Mouse (Mus musculus) induced T-regulatory cell, adult 2 months (primary cell): ENCODE results near the gene Gtdc1.

ENCODE experiments used
- DNase-seq: peaks from one replicate; pipeline ENCODE4 v3.0.0-alpha.2; 2012; ENCODE audit warnings: low read depth

The Gtdc1 gene

GRCm38 (mm10) chr2:44525187-44525919 is 402.1 kb downstream of the Gtdc1 start:
- DNase-seq, result no peak

DNA sequence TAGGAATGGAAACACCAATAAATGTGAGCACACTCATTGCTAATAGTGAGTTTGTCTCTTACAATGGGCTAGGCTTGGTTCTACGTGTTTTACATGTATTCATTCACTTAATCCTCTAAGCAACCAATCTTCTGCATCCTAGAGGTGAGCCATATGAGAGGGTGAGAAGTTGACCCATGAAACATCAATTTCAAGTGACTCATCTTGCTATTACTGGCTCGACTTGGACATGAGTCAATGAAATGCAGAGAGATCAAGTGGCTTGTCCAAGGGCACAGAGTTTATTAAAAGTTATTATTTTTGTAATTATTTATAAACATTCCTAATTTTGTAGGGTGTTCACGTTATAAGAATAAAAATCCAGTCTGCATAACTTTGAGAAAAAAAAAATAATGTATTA is 408.2 kb downstream of the Gtdc1 start:
- no peak for DNase-seq

DNA sequence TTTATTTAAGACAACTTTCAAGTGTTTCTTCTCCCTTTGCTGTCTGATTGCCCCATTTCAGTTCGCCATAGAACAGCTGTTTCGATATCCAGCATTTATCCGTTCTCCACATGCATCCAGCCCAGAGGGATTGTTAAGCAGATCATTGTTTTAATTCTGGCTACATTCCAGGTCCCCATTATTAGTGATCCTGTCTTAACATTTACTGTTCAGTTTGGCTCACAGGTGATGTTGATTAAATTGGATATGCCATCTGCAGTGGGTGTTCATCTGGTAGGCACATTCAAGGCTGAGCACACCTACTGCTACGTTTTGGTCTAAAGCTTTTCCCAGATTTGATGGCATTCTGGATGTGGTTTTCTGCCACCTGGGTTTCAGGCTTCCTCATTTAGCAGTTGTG is 409.4 kb downstream of the Gtdc1 start:
- DNase-seq, result no peak
